Mouse (Mus musculus) cerebellum, adult 11 months (tissue): ENCODE measurements around the gene Ppp3ca.

Experiments used
- DNase-seq: peaks from one replicate; pipeline ENCODE4 v3.0.0; 2022

Ppp3ca gene

GRCm38 (mm10) chr3:136865176-136865859 is 195.4 kb downstream of the Ppp3ca start:
- no peak for DNase-seq

- DNase-seq: no peak
These were observed 196.2 kb downstream of the Ppp3ca start for GRCm38 (mm10) chr3:136866095-136866494.

- DNase-seq: no peak
These were observed 196.6 kb downstream of the Ppp3ca start for GRCm38 (mm10) chr3:136866571-136866970.

GRCm38 (mm10) chr3:136867366-136867765 is 197.4 kb downstream of the Ppp3ca start:
- DNase-seq: no peak

- DNase-seq: no peak
These were observed 202.0 kb downstream of the Ppp3ca start for GRCm38 (mm10) chr3:136871772-136872532.

GRCm38 (mm10) chr3:136872533-136873095 is 202.7 kb downstream of the Ppp3ca start:
- DNase-seq: no peak

- no peak for DNase-seq
These were observed 204.0 kb downstream of the Ppp3ca start for GRCm38 (mm10) chr3:136873809-136874449.

- no peak for DNase-seq
These were observed 204.6 kb downstream of the Ppp3ca start for GRCm38 (mm10) chr3:136874566-136874965.

GRCm38 (mm10) chr3:136887741-136888140 is 217.8 kb downstream of the Ppp3ca start:
- no peak for DNase-seq

- DNase-seq: no peak
These were observed 222.2 kb downstream of the Ppp3ca start for GRCm38 (mm10) chr3:136892140-136892539.

- no peak for DNase-seq
These were observed 223.9 kb downstream of the Ppp3ca start for GRCm38 (mm10) chr3:136893596-136894402.

- DNase-seq: no peak
These were observed 225.6 kb downstream of the Ppp3ca start for GRCm38 (mm10) chr3:136895498-136895897.

- no peak for DNase-seq
These were observed 226.4 kb downstream of the Ppp3ca start for GRCm38 (mm10) chr3:136896276-136896675.

GRCm38 (mm10) chr3:136899744-136900143 is 229.8 kb downstream of the Ppp3ca start:
- DNase-seq: no peak

GRCm38 (mm10) chr3:136900986-136901385 is 231.1 kb downstream of the Ppp3ca start:
- no peak for DNase-seq

GRCm38 (mm10) chr3:136902776-136903175 is 232.9 kb downstream of the Ppp3ca start:
- DNase-seq: no peak

GRCm38 (mm10) chr3:136905577-136905976 is 235.7 kb downstream of the Ppp3ca start:
- DNase-seq: no peak

GRCm38 (mm10) chr3:136909534-136909933 is 239.6 kb downstream of the Ppp3ca start:
- no peak for DNase-seq

GRCm38 (mm10) chr3:136911276-136911675 is 241.4 kb downstream of the Ppp3ca start:
- DNase-seq: no peak

GRCm38 (mm10) chr3:136917080-136917479 is 247.2 kb downstream of the Ppp3ca start:
- no peak for DNase-seq

- no peak for DNase-seq
These were observed 263.1 kb downstream of the Ppp3ca start for GRCm38 (mm10) chr3:136933071-136933470.

GRCm38 (mm10) chr3:136940733-136941601 is 271.0 kb downstream of the Ppp3ca start:
- no peak for DNase-seq
